Mouse (Mus musculus): Measurements from ENCODE around the gene Armcx5. TPM values are rescaled to one million over a fixed set of nuclear protein-coding genes. Genes with fewer than 3 reads are reported as not detected.

Armcx5 gene
- total RNA-seq, 2 experiments from 2014 or later: 4.1 to 6.2 TPM

Other genes starting within 250 kb of the Armcx5 start
- 0.15 TPM in 1 of 2 replicates, not detected in the other for gene AV320801, start 248.1 kb upstream of the Armcx5 start, total RNA-seq (2014; fragmentation: Nextera tagmentation)
- gene AV320801, start 248.1 kb upstream of the Armcx5 start, total RNA-seq (2017): not detected in 2 replicates
- gene Nxf7, start 144.0 kb upstream of the Armcx5 start, total RNA-seq (2014; fragmentation: Nextera tagmentation): 4.4 TPM in 1 of 2 replicates, not detected in the other
- not detected in 2 replicates for gene Nxf7, start 144.0 kb upstream of the Armcx5 start, total RNA-seq (2017)
- 0.53 TPM in 1 of 2 replicates, not detected in the other for gene Prame, start 115.0 kb upstream of the Armcx5 start, total RNA-seq (2014; fragmentation: Nextera tagmentation)
- not detected in 2 replicates for gene Prame, start 115.0 kb upstream of the Armcx5 start, total RNA-seq (2017)
- not detected in 2 replicates for gene Tcp11x2, start 48.9 kb upstream of the Armcx5 start, total RNA-seq (2014; fragmentation: Nextera tagmentation)
- not detected in 2 replicates for gene Tcp11x2, start 48.9 kb upstream of the Armcx5 start, total RNA-seq (2017)
- gene Tmsb15a, start 17.5 kb upstream of the Armcx5 start, total RNA-seq (2014; fragmentation: Nextera tagmentation): not detected in 2 replicates
- not detected in 2 replicates for gene Tmsb15a, start 17.5 kb upstream of the Armcx5 start, total RNA-seq (2017)
- 19.2 and 19.8 TPM in 2 replicates for gene Gprasp1, start within 50 bp of the Armcx5 start, total RNA-seq (2014; fragmentation: Nextera tagmentation)
- gene Gprasp1, start within 50 bp of the Armcx5 start, total RNA-seq (2017): 18.7 and 30.1 TPM in 2 replicates
- 18.9 and 28.2 TPM in 2 replicates for gene Bhlhb9, start 54.9 kb downstream of the Armcx5 start, total RNA-seq (2014; fragmentation: Nextera tagmentation)
- gene Bhlhb9, start 54.9 kb downstream of the Armcx5 start, total RNA-seq (2017): 28.9 and 29.3 TPM in 2 replicates
- gene Gprasp2, start 96.3 kb downstream of the Armcx5 start, total RNA-seq (2014; fragmentation: Nextera tagmentation): 2.8 TPM in 1 of 2 replicates, not detected in the other
- gene Gprasp2, start 96.3 kb downstream of the Armcx5 start, total RNA-seq (2017): 2.5 and 3.1 TPM in 2 replicates

All from granulocyte monocyte progenitor cell, adult 5-6 weeks (primary cell).